Mouse (Mus musculus): ENCODE results near the gene 3110001I22Rik. TPM values are rescaled to one million over a fixed set of nuclear protein-coding genes. Genes with fewer than 3 reads are reported as not detected.
A peak's percentile ranks its signal among the peaks of the same experiment; 100 is the strongest.
"Not testable (repeated sequence)": the region's sequence is repeated elsewhere in the genome, so short reads cannot be mapped to it uniquely, and the experiment has no call there.

The 3110001I22Rik gene
- 1 to 10 TPM; 3.7 to 4.0 TPM for total RNA-seq (2021)
- long read RNA-seq, experiment 1, partial matches to known transcripts, result 0 of 2 reads
- long read RNA-seq, experiment 1, other reads (novel, unspliced or antisense), result 0 of 2 reads
- long read RNA-seq, experiment 2, partial matches to known transcripts, result 0 of 1 reads
- long read RNA-seq, experiment 2, other reads (novel, unspliced or antisense), result 0 of 1 reads

GRCm38 (mm10) chr16:13671685-13672385, at the start of gene 3110001I22Rik, which contains the start of gene Bfar:
Gene 3110001I22Rik (plus strand): TSS chr16:13671929.
Gene Bfar (plus strand): TSS chr16:13671858.
- peak; percentile 82 to 89 for DNase-seq (ENCODE audit: low spot score in 2 of 2)

DNA sequence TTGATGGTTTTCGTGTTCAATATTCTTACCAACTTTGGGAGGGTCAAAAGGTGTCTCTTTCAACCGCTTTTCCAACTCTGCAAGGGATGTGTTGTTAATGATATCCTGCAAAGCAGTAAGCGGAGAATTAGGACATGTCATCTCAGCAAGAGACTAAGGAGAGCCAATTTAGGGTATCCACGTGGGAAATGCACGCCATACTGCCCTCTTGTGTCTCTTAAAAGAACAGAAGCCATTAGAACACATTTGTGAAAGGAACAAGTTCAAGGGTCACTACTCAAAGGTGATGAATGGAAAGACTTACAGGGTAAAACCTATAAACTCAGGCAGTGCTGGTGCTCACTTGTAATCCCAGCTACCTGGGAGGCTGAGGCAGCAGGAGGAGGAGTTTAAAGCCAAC, 43.4 kb upstream of the 3110001I22Rik start:
- no peak for DNase-seq (ENCODE audit: low spot score in 2 of 2)

GRCm38 (mm10) chr16:13638198-13638597, 33.5 kb upstream of the 3110001I22Rik start:
- DNase-seq (ENCODE audit: low spot score in 2 of 2), result not testable (repeated sequence)

DNA sequence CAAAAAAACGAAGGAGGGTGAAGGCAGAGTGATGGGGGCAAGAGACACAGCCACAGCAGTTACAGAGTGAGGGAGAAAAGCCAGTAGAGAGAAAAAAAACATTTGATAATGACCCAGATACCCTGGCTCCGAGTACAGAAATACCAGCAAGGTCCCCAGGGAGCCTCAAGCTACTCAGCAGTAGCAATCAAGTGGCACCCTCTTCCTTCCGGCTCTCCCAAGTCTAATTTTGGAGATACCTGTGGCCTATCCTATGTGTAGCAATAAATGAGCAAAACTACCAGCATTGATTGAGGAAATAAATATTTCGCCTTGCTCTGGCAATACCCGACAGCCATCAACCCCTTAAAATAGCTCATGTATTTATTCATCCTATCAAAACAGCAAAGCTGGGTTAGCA, 32.2 kb upstream of the 3110001I22Rik start:
- no peak for DNase-seq (ENCODE audit: low spot score in 2 of 2)

GRCm38 (mm10) chr16:13640064-13640463, 31.7 kb upstream of the 3110001I22Rik start:
- DNase-seq (ENCODE audit: low spot score in 2 of 2), result peak in 1 of 2 experiments; percentile 11

DNA sequence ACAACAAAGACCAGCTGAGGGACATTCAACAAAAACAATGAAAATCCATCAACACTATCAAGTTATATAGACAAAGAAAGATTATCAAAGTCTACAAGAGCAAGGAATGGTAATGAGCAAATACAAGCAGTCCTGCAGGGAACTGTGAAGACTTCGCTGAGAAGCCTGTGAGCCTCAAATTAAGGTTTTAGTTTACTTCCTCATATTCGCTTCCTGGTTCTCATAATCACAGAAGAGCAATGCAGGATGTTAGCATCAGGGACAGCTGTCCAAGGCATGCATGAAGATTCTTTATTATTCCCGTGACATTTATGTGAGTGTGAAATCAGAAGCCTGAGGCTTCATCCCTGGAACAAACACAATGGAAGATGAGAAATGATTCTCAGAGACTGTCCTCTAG, 27.3 kb upstream of the 3110001I22Rik start:
- no peak for DNase-seq (ENCODE audit: low spot score in 2 of 2)

- DNase-seq (ENCODE audit: low spot score in 2 of 2), result no peak
Observed at GRCm38 (mm10) chr16:13645930-13646329, 25.8 kb upstream of the 3110001I22Rik start.

- DNase-seq (ENCODE audit: low spot score in 2 of 2), result no peak
Observed at GRCm38 (mm10) chr16:13658886-13659285, 12.8 kb upstream of the 3110001I22Rik start.

DNA sequence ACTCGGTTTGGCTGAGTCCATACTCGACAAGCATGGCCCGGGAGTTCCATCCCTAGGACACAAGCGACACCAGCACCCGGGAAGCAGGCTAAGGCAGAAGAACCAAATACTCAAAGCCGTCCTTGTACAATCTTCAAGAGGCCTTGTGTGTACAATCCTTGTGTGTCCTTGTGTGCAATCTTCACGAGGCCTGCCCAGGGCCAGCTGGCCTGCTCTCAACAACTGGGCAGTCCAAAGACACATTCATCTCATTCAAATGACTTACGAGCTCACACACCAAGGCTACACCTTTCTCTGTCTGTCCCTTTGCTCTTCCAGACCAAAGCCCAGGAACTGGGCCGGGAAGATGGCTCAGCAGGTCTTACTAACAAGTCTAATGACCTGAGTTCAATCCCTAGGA, 11.0 kb upstream of the 3110001I22Rik start:
- no peak for DNase-seq (ENCODE audit: low spot score in 2 of 2)

DNA sequence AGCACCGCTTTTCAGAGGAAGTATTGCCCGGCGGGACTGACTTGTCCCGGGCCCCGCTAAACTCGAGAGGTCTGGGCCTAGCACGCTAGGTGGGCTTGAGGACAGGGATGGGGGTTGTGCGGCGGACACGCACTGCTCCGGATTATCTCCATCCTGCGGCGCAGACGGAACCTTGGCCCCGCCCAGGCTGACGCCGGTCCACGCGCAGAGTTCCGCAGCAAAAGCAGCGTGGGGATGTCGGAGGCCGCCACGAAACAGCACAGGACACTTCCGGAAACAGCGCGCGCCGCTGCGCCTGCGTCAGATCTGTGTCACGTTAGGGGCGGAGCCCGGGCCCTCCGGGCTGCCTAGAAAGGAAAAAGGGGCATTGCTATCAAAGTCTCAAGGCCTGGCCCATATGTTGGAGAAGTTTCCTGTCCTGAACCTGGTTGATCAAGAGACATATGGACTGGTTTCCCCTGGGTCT, 3.8 kb upstream of the 3110001I22Rik start, which contains the start of gene Parn:
Gene Parn (minus strand): TSS at position 293 of the 466 bp plus-strand sequence.
- peak; percentile 85 to 93 for DNase-seq (ENCODE audit: low spot score in 2 of 2)

DNA sequence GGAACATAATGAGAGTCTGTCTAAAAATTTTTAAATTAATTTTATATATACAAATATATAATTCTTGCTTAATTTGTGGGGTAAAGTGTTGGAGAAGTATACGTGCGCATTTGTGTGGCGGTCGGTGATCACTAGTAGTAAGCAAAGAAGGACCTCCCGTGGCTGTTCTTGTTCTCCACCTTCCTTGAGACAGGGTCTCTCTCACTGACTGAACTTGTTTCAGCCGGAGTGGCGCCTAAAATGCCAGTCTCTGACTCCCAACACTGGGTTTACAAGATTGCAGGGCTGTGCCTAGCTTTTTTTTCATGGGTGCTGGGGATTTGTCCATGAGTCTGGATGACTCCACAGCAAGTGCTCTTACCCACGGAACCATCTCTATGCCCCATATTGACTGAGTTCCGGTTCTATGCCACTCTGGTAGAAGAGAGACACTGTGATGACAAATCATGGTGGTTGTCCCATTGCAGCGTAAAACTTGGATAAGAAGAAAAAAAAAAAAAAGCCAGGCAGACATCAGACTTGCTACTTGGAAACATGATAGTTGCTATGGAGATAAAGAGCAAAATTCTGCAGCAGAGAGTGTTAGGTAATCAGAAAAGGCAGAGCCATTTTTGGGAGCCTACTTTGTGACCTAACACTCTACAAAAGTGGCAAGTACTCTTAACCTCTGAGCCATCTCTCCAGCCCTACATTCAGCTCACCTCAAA, 3.2 kb upstream of the 3110001I22Rik start:
- DNase-seq (ENCODE audit: low spot score in 2 of 2), result no peak

DNA sequence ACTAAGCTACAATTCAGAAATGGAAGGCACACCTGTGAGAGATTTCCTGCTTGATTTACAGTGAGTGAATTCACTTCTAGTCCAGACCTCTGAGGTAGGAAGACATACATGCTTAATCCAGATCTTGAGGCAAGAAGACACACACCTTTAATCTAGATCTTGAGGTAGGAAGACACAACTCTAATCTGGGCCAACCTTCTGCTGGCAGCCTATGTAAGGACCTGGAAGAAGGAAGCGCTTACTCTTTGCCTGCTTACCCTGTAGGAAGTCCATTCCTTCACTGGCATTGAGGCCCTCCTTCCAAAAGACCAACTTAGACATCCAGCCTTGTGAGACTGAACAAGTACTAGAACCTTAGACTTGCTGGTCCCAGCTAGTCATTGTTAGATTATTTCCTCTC, 2.4 kb upstream of the 3110001I22Rik start:
- DNase-seq (ENCODE audit: low spot score in 2 of 2), result no peak

DNA sequence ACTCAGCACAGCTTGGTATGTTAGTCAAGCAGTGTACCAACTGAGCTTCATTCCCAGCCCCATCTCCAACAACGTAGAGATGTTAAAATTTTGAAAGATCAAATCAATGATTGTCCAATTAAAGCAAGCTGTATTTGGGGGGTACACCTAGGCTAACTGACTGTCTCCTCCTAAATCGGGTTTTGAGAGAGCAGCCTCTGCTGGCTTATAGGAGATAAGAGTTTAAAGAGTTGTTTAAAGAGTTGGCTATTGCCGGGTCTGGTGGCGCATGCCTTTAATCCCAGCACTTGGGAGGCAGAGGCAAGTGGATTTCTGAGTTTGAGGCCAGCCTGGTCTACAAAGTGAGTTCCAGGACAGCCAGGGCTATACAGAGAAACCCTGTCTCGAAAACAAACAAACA, 833 bp upstream of the 3110001I22Rik start:
- DNase-seq (ENCODE audit: low spot score in 2 of 2), result not testable (repeated sequence)

GRCm38 (mm10) chr16:13672386-13672898, 713 bp downstream of the 3110001I22Rik start:
- DNase-seq (ENCODE audit: low spot score in 2 of 2), result peak in 1 of 2 experiments; percentile 62

DNA sequence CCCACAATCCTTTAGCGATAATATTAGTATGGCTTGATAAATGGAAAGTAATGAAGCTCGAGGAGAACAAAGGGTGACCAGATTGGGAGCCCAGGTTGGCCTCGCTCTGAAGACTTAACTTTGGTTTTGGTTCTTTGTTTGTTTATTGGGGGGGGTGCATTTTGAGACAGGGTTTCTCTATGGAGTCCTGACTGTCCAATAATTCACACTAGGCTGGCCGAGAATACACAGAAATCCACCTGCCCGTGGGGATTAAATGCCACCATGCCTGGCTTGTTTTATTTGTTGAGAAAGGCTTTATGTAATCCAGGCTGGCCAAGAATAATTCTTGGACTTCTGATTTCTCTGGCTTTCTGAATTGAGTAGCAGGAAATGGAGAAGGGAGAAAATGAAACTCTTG, 1.4 kb downstream of the 3110001I22Rik start:
- no peak for DNase-seq (ENCODE audit: low spot score in 2 of 2)

DNA sequence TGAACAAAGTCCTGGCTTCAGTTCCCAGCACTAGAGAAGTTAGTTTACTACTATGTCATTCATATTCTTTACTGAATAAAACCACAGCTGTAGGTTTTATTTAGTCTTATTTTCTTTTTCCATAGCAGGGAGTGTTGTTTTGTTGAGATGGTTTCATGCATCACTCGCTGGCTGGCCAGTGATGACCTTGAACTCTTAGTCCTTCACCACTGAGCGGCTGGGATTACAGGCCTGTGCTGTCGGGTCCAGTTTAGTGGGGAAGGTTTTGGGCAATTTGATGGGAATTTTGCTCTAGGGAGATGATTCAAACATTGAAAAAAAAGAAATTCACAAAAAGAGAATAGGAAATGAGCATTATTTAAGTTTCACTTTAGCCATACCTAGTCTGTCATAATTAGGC, 2.8 kb downstream of the 3110001I22Rik start:
- no peak for DNase-seq (ENCODE audit: low spot score in 2 of 2)

- no peak for DNase-seq (ENCODE audit: low spot score in 2 of 2)
Observed at GRCm38 (mm10) chr16:13678601-13679319, 7.0 kb downstream of the 3110001I22Rik start.

DNA sequence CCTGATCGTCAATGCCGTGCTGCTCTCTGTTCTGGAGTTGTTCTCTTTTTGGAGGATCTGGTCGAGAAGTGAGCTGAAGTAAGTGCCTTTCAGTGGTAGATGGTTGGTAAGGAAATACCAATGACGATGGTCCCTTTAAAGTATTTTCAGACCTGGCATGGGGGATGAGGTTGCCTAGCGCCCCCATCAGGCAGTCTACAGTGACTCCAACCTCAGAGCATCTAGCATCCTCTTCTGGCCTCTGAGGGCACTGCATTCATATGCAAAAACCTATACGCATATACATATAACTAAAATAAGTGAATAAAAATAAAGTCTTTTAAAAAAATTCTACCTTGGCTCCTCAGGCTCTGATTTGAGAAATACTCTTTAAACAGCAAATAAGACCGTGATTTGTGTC, 27.3 kb downstream of the 3110001I22Rik start:
- no peak for DNase-seq (ENCODE audit: low spot score in 2 of 2)

DNA sequence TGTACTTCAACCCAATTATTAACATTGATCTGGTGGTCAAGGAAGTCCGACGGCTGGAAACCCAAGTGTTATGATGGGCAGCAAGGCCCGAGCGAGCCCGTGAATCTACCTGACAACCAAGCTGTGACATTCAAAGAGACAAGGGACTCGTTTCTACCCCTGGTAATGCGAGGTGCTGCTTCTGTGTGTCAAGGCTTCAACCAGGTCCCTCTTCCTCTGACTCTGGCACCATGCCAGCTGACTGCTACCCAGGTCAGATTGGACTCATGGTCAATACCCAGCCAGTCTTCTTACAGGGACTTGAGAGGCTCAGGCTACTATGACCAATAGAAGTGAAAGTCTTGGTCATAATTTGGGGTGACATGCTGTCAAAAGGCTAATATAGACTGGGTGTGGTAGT, 30.5 kb downstream of the 3110001I22Rik start:
- DNase-seq (ENCODE audit: low spot score in 2 of 2), result peak in 1 of 2 experiments; percentile 12

- DNase-seq (ENCODE audit: low spot score in 2 of 2), result no peak
Observed at GRCm38 (mm10) chr16:13704676-13705075, 32.9 kb downstream of the 3110001I22Rik start.

- DNase-seq (ENCODE audit: low spot score in 2 of 2), result no peak
Observed at GRCm38 (mm10) chr16:13714910-13715309, 43.2 kb downstream of the 3110001I22Rik start.

All from gastrocnemius, postnatal 4 days (tissue).